Mouse (Mus musculus) mesoderm, embryonic 11.5 days (tissue): ENCODE measurements around the gene Qars.
A peak's percentile ranks its signal among the peaks of the same experiment; 100 is the strongest.

ENCODE experiments used
- DNase-seq: peaks from one replicate; pipeline ENCODE4 v3.0.0-alpha.2; 2012; ENCODE audit warnings: low read depth, low spot score

Qars gene

GRCm38 (mm10) chr9:108530954-108531353 is 23.4 kb downstream of the Qars start:
- no peak for DNase-seq

GRCm38 (mm10) chr9:108531496-108531895 is 24.0 kb downstream of the Qars start:
- no peak for DNase-seq

GRCm38 (mm10) chr9:108540846-108541245 is 33.3 kb downstream of the Qars start:
- DNase-seq = no peak

GRCm38 (mm10) chr9:108545986-108546385 is 38.5 kb downstream of the Qars start:
- DNase-seq = no peak

- DNase-seq = no peak
These were observed 39.4 kb downstream of the Qars start for GRCm38 (mm10) chr9:108546875-108547274.

- DNase-seq = no peak
These were observed 51.7 kb downstream of the Qars start for GRCm38 (mm10) chr9:108559169-108559568.

- DNase-seq = peak; percentile 99
These were observed 52.8 kb downstream of the Qars start, which contains the start of gene Impdh2 for GRCm38 (mm10) chr9:108560227-108560841. Gene Impdh2 (plus strand): TSS chr9:108560286.

GRCm38 (mm10) chr9:108563671-108564070 is 56.2 kb downstream of the Qars start:
- DNase-seq = no peak

GRCm38 (mm10) chr9:108564131-108564530 is 56.6 kb downstream of the Qars start:
- DNase-seq = no peak
